Mouse (Mus musculus) forebrain, embryonic 10.5 days (tissue): ENCODE results near the gene Cmtm7. TPM values are rescaled to one million over a fixed set of nuclear protein-coding genes. Genes with fewer than 3 reads are reported as not detected.

Experiments
- DNase-seq: peaks from one replicate; pipeline ENCODE4 v3.0.0-alpha.2; 2017; ENCODE audit warnings: low spot score; ENCODE audit errors: extremely low spot score
- H3K27ac ChIP-seq: fragments of 300-500 bp; sonication (generic); 2 replicates; pipeline ENCODE4 v1.5.1; 2016; ENCODE audit warnings: mild to moderate bottlenecking
- H3K27me3 ChIP-seq: fragments of 300-500 bp; sonication (generic); 2 replicates; pipeline ENCODE4 v1.6.1; 2016; ENCODE audit warnings: mild to moderate bottlenecking; ENCODE audit not compliant: poor library complexity, severe bottlenecking
- H3K36me3 ChIP-seq: fragments of 300-500 bp; sonication (generic); replicated peaks from 2 replicates; pipeline ENCODE4 v1.6.1; 2016; ENCODE audit warnings: mild to moderate bottlenecking, moderate library complexity
- H3K4me1 ChIP-seq: fragments of 300-500 bp; sonication (generic); 2 replicates; pipeline ENCODE4 v1.6.1; 2016
- H3K4me3 ChIP-seq: fragments of 300-500 bp; sonication (generic); 2 replicates; pipeline ENCODE4 v1.5.1; 2016; ENCODE audit warnings: mild to moderate bottlenecking, moderate library complexity
- H3K9me3 ChIP-seq: fragments of 300-500 bp; sonication (generic); 2 replicates; pipeline ENCODE4 v1.6.1; 2016; ENCODE audit warnings: mild to moderate bottlenecking, moderate library complexity
- WGBS: fragments of 180-500 bp; shearing (Covaris S2); methylation state at CpG from one replicate; pipeline ENCODE4 v1.1.7; 2016; 5-methylcytosine and 5-hydroxymethylcytosine counted together
- polyA plus RNA-seq: library from polyadenylated mRNA; unstranded; fragments of >200 nt; fragmentation: Nextera tagmentation; extraction: Ambion mirVana; gene quantifications from 2 replicates; pipeline ENCODE4 v1.2.1, GENCODE M21; 2016

The Cmtm7 gene
- polyA plus RNA-seq, 1 experiment from 2014 or later: 76.9 TPM

DNA sequence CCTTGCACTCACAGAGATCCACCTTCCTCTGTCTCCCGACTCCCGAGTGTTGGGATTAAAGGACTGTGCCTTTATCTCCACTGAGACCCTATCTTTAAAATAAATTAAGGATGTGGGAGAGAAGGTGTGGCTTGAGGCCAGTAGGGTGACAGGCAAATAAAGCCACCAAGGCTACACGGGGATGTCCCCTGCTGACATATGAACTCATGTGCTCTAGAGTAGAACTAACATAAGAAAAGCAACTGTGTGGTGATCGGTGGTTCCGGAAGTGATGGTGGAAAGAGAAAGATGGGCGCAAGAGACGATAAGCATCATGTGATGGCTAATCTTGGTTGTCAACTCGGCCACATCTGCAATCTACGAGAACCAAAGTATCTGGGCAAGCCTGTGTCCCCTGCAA is 29.3 kb downstream of the Cmtm7 start:
- Histone ChIP-seq H3K27ac (0 out of 2 replicates have a peak overlapping the region, but pooled peaks have one; percentile 81), H3K36me3 (peaks cover 47% of the 10 kb centered on the region), H3K4me3 (no peak overlapping the region), H3K4me1 (peaks cover 12% of the 10 kb centered on the region), H3K9me3 (no peaks in the 10 kb centered on the region), H3K27me3 (no peaks in the 10 kb centered on the region)
- WGBS: 80% methylated on average over 9 of the region's 9 CpGs
- no peak for DNase-seq

DNA sequence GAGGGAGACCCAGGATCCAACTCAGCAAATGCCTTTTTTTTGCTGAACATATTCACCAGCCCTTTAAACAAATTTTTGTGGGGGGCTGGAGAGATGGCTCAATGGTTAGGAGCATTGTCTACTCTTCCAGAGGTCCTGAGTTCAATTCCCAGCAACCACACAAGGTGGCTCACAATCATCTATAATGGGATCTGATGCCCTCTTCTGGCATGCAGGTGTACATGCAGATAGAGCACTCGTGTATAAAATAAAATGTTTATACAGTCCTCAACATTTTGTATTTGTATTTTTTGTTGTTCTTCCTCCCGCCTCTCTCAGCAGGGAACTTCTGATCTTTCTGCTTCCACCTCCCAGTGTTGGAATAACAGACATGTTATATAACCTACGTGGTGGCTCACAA is 30.1 kb downstream of the Cmtm7 start:
- no peak for DNase-seq
- 92% methylated on average over 3 of the region's 3 CpGs for WGBS
- no peak overlapping the region for H3K4me3 ChIP-seq
- no peak overlapping the region for H3K27ac ChIP-seq
- H3K4me1 ChIP-seq: peaks cover 12% of the 10 kb centered on the region
- H3K27me3 ChIP-seq: no peaks in the 10 kb centered on the region
- H3K9me3 ChIP-seq: no peaks in the 10 kb centered on the region
- H3K36me3 ChIP-seq: peaks cover 47% of the 10 kb centered on the region

DNA sequence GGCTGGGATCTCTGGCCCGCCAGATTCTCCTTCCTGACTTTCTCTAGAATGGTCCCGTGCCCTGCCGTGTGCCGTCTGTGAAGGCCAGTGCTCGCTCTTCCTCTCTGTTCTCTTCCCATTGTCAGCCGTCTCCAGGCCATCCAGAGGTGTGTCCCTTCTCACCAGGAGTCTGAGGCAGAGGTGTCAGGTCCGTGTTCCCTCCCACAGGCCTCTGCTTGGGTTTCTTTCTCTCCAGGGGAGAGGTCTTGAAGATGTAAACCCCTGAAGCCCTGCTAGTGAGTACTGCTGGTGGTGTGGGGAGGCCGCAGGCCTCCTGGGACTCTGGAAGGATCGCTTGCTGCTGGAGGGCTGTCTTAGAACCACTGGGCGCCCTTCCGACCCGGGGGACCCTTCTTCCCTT is 34.2 kb downstream of the Cmtm7 start:
- Histone ChIP-seq H3K4me1 (peaks cover 3% of the 10 kb centered on the region), H3K27me3 (no peaks in the 10 kb centered on the region), H3K4me3 (no peak overlapping the region), H3K9me3 (no peaks in the 10 kb centered on the region), H3K27ac (no peak overlapping the region), H3K36me3 (peaks cover 51% of the 10 kb centered on the region)
- DNase-seq: no peak
- WGBS: 88% methylated on average over 12 of the region's 12 CpGs

DNA sequence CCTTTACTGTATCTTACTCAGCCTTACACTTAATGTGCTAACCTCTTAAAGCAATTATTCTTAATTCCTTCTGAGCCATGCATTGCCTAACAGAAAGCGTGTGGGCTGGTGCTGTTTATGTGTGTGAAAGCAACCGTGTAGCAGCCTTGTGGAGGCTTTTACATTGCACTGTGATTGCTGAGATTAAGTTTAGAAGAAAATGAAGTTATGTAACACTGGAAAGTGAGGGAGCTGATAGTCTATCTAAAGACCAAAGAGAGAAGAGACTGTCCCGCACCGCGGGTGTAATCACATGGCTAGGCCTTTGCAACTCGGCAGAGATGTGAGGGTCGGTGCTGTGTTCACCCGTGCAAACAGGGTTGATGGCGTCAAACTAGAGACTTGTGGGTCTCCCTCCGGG is 34.6 kb downstream of the Cmtm7 start:
- no peak overlapping the region for H3K4me3 ChIP-seq
- H3K4me1 ChIP-seq: no peaks in the 10 kb centered on the region
- no peaks in the 10 kb centered on the region for H3K27me3 ChIP-seq
- no peak for DNase-seq
- H3K36me3 ChIP-seq: peaks cover 55% of the 10 kb centered on the region
- WGBS: 89% methylated on average over 10 of the region's 10 CpGs
- no peak overlapping the region for H3K27ac ChIP-seq
- no peaks in the 10 kb centered on the region for H3K9me3 ChIP-seq

DNA sequence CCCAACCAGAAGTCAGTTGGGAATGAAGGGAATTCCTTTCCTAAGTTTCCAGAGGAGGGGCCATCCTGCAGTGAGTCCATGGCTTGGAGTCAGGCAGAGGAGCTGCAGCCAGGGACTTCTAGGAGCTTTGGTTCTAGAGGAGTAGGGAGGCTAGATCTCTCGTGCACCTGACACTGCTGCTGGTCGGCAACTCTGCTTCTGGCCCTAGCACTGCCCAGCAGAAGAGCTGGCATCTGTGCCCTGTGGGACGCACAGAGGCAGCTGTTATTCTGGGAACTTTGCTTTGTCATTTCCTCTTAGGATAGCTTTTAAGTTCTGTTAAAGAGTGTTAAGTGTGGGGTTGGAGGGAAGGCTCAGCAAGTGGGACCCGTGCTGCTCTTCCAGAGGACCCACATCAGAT is 36.0 kb downstream of the Cmtm7 start:
- no peak for DNase-seq
- Histone ChIP-seq H3K27me3 (no peaks in the 10 kb centered on the region), H3K9me3 (no peaks in the 10 kb centered on the region), H3K36me3 (peaks cover 60% of the 10 kb centered on the region), H3K4me1 (no peaks in the 10 kb centered on the region), H3K27ac (no peak overlapping the region), H3K4me3 (no peak overlapping the region)
- WGBS: 85% methylated on average over 4 of the region's 4 CpGs

DNA sequence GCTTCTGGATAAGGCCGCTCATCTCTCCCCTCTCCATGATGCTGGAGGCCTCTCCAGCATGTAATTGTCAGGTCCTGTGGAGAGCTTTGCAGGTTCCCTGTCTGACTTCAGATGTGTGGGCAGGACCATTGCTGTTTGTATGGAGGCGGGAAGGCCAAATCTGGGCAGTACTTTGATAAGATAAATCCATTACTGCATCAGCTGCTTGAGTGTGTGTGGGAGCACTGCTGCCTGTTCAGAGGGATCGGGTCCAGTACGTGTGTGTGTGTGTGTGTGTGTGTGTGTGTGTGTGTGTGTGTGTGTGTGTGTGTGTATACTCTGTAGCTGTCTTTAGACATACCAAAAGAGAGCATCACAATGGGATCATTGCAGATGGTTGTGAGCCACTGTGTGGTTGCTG is 36.5 kb downstream of the Cmtm7 start:
- Histone ChIP-seq H3K9me3 (no peaks in the 10 kb centered on the region), H3K4me3 (no peak overlapping the region), H3K27ac (no peak overlapping the region), H3K4me1 (no peaks in the 10 kb centered on the region), H3K36me3 (peaks cover 60% of the 10 kb centered on the region), H3K27me3 (no peaks in the 10 kb centered on the region)
- 89% methylated on average over 4 of the region's 4 CpGs for WGBS
- DNase-seq: no peak

DNA sequence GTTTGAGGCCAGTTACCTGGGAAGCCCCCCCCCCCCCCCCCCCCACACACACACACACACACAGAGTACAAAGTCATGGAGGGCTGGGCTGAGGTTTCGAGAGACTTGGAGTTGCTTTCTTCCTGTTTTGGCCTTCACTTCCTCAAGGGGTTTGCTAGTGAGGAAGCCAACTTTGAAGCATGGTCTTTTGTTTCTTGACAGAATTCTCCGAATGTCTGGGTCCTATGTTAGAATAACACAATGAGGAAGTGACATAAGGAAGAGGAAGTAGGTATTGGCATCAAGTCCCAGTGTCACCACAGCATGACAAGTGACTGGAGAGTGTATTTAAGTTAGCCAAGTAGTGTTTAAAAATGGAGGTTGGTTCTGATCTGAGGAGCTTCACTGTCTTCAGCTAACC is 38.9 kb downstream of the Cmtm7 start:
- Histone ChIP-seq H3K27ac (no peak overlapping the region), H3K27me3 (no peaks in the 10 kb centered on the region), H3K4me3 (no peak overlapping the region), H3K9me3 (no peaks in the 10 kb centered on the region), H3K36me3 (peaks cover 56% of the 10 kb centered on the region), H3K4me1 (no peaks in the 10 kb centered on the region)
- 95% methylated on average over 2 of the region's 2 CpGs for WGBS
- no peak for DNase-seq

DNA sequence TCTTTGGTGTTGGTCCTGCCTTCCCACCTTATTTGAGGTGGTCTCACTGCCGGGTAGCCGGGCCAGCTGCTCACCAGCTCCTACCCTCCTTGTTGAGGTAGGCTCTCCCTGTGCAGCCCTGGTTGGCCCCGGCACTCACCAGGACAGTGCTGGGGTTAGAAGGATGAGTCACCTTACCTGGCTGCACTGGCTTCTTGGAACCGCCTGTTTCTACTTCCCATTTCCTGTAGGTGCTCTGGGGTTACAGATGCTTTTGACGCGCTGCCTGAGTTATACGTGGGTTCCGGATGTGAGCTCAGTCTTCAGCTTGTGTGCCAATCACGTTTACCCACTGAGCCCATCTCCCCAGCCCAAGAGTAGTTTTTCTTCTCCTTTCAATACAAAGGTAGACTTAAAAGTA is 41.3 kb downstream of the Cmtm7 start:
- no peaks in the 10 kb centered on the region for H3K9me3 ChIP-seq
- H3K27ac ChIP-seq: no peak overlapping the region
- WGBS: 92% methylated on average over 9 of the region's 9 CpGs
- peaks cover 12% of the 10 kb centered on the region; the same call in 1 of the 2 replicates for H3K4me1 ChIP-seq
- H3K4me3 ChIP-seq: no peak overlapping the region
- peaks cover 44% of the 10 kb centered on the region for H3K36me3 ChIP-seq
- DNase-seq: no peak
- no peaks in the 10 kb centered on the region for H3K27me3 ChIP-seq

DNA sequence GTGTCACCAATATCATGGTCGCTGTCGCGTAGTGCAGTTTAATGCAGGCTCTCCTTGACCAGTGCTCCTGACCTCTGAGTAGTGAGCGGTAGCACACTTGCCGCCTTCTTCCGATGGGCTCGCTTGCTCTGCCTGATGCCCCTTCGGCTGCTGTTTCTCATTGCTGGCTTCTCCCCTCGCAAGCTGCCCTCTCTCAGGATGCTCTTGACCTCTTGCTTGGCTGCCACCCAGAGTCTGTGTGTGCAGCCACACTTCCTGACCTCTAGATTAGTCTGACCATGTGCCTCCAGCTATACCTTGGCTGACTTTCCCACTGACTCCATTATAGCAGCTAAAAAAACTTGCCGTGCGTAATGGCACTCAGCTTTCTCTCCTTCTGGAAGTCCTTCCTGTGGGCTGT is 45.2 kb downstream of the Cmtm7 start:
- peaks cover 27% of the 10 kb centered on the region for H3K36me3 ChIP-seq

DNA sequence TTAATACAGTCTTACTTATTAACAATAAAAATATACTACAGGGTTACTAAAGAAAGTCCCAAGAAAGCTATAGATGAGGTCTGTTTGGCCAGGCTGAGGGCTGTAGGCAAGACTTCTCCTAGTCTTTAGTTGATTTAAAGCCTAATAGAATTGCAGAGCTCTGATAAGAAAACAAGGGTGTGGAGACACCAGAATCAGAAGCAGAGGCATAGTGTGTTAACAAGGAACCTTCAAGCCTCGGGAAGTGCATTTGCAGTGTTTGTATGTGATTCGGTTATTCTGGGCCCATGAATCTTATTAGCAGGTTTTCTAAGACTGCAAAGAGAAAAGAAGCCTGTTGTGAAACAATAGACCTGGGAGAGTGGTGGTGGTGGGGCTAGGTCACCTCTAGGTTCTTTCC is 48.4 kb downstream of the Cmtm7 start:
- no peak overlapping the region for H3K4me3 ChIP-seq
- DNase-seq: no peak
- no peaks in the 10 kb centered on the region for H3K9me3 ChIP-seq
- H3K4me1 ChIP-seq: peaks cover 41% of the 10 kb centered on the region
- 86% methylated on average over 2 of the region's 2 CpGs for WGBS
- H3K27ac ChIP-seq: no peak overlapping the region
- no peaks in the 10 kb centered on the region for H3K27me3 ChIP-seq
- peaks cover 13% of the 10 kb centered on the region for H3K36me3 ChIP-seq

More for the DNA sequence above, 45.2 kb downstream of the Cmtm7 start:
- 81% methylated on average over 11 of the region's 11 CpGs for WGBS
- Histone ChIP-seq H3K27me3 (no peaks in the 10 kb centered on the region), H3K4me1 (peaks cover 34% of the 10 kb centered on the region), H3K27ac (0 out of 2 replicates have a peak overlapping the region, but pooled peaks have one; percentile 5), H3K9me3 (no peaks in the 10 kb centered on the region), H3K4me3 (no peak overlapping the region)
- no peak for DNase-seq

DNA sequence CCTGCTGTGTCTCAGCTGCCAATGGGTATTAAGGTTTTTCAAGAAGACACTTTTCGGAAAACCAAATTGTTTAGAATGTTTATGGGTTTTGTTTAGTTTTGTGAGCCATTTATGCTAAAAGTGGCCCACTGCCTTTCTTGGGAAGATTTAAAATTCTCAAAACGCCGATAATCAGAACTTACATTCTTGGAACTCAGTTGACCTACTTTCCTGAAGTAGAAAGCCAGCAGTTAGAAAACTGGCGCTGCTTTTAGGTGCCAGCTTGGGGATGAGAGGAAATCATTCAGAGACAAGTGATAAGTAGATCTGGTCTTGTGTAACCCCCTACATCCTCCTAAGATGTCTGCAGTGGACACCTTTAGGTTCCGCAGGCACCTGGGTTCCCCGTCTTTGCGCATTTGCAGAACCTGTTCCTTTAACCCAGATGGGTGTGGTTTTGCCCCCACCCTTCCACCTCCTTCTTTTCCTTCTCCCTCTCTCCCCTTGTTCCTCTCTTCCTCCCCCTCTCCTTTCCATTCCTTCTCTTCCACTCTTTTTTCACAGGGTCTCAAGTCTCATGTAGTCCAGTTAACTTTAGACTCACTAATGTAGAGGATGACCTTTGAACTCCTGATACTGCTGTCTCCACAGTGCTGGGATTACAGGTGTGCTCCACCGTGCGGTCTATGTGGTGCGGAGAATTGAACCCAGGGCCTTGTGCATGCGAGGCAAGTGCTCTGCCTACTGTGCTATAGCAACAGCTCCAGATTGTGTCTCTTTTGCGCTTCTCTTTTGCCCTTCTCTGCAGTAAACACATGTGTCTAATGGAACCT is 49.6 kb downstream of the Cmtm7 start:
- Histone ChIP-seq H3K4me1 (peaks cover 38% of the 10 kb centered on the region), H3K27me3 (no peaks in the 10 kb centered on the region), H3K4me3 (peak overlapping the region; percentile 91), H3K27ac (peak overlapping the region; percentile 92), H3K9me3 (no peaks in the 10 kb centered on the region), H3K36me3 (peaks cover 2% of the 10 kb centered on the region)
- 77% methylated on average over 12 of the region's 12 CpGs for WGBS
- DNase-seq: no peak

DNA sequence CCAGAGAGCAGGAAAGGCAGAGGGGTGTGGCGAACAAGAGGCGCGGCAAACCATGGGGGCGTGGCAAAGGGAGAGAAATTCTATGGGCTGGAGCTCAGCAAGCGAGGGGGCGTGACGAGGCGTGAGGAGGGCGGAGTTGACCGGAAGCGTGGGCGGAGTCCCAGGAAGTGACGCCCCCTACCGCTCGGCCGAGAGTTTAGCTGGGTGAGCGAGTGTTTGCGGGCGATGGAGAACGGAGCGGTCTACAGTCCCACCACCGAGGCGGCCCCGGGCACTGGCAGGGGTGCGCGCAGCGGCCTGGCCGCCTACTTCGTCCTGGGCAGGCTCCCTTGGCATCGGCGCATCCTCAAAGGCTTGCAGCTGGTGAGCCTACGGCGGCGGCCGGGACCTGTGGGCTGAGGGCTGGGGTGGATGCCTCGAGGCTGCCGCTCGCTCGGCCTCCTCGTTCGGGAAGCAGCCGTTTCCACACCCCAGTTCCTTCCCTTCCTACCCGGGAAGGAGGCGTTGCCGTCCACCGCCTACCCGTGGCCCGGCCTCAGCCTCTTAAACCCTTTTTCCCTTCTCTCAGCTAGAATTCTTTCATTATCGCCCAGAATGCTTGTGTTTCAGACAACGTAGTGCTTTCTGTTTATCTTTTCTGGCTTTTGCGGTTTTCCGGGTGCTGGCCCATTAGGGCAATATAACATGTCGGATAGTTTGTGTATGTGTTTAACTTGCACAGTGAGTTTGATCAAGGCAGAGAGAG is 50.5 kb downstream of the Cmtm7 start, which contains the start of gene Cmtm6:
Gene Cmtm6, plus strand, starts transcription at position 106 of the 745 bp plus-strand sequence.
- Histone ChIP-seq H3K27me3 (no peaks in the 10 kb centered on the region), H3K4me1 (peaks cover 29% of the 10 kb centered on the region), H3K4me3 (peak within 1 kb of the TSS; percentile 91), H3K36me3 (no peaks in the 10 kb centered on the region), H3K9me3 (no peaks in the 10 kb centered on the region), H3K27ac (peak within 1 kb of the TSS; percentile 92)
- peak; percentile 98 for DNase-seq
- WGBS: under 1% methylated on average over 53 of the region's 53 CpGs
